Mouse (Mus musculus) kidney, postnatal 36 days (tissue): ENCODE results near the gene Gm17657.
"Not testable (repeated sequence)": the region's sequence is repeated elsewhere in the genome, so short reads cannot be mapped to it uniquely, and the experiment has no call there.

Experiments
- DNase-seq, 2 experiments: peaks; one replicate each; pipeline ENCODE4 v3.0.0; 2021 to 2022; ENCODE audit warnings: mixed read lengths in 2 of 2

Gm17657 gene

GRCm38 (mm10) chr17:29500243-29500740 is 49.1 kb downstream of the Gm17657 start:
- no peak for DNase-seq

- DNase-seq = no peak
Measured at GRCm38 (mm10) chr17:29499511-29499910, 49.9 kb downstream of the Gm17657 start.

- not testable (repeated sequence) for DNase-seq
Measured at GRCm38 (mm10) chr17:29498952-29499351, 50.5 kb downstream of the Gm17657 start.

GRCm38 (mm10) chr17:29498028-29498427 is 51.4 kb downstream of the Gm17657 start:
- peak in 1 of 2 experiments; percentile 21 for DNase-seq

GRCm38 (mm10) chr17:29497481-29497880 is 52.0 kb downstream of the Gm17657 start:
- DNase-seq = not testable (repeated sequence)

GRCm38 (mm10) chr17:29497071-29497354 is 52.4 kb downstream of the Gm17657 start:
- no peak for DNase-seq

GRCm38 (mm10) chr17:29496211-29497070 is 53.0 kb downstream of the Gm17657 start:
- no peak for DNase-seq

- no peak for DNase-seq
Measured at GRCm38 (mm10) chr17:29494732-29495076, 54.7 kb downstream of the Gm17657 start.

GRCm38 (mm10) chr17:29494062-29494731 is 55.2 kb downstream of the Gm17657 start:
- DNase-seq = no peak

GRCm38 (mm10) chr17:29493461-29493980 is 55.9 kb downstream of the Gm17657 start:
- DNase-seq = no peak

GRCm38 (mm10) chr17:29492269-29493191 is 56.9 kb downstream of the Gm17657 start:
- peak; percentile 75 to 78 for DNase-seq

GRCm38 (mm10) chr17:29491591-29492268 is 57.7 kb downstream of the Gm17657 start:
- peak; percentile 86 to 87 for DNase-seq

GRCm38 (mm10) chr17:29490713-29491581 is 58.5 kb downstream of the Gm17657 start, which contains the start of gene Pim1:
TSS of gene Pim1 (plus strand) at chr17:29490753.
- no peak for DNase-seq

GRCm38 (mm10) chr17:29489971-29490712 is 59.3 kb downstream of the Gm17657 start:
- peak; percentile 99 for DNase-seq

- DNase-seq = peak in 1 of 2 experiments; percentile 59
Measured at GRCm38 (mm10) chr17:29488978-29489970, 60.2 kb downstream of the Gm17657 start.

GRCm38 (mm10) chr17:29488257-29488977 is 61.0 kb downstream of the Gm17657 start:
- DNase-seq = peak in 1 of 2 experiments; percentile 19

- DNase-seq = no peak
Measured at GRCm38 (mm10) chr17:29485336-29486233, 63.9 kb downstream of the Gm17657 start.
